Mouse (Mus musculus) midbrain, embryonic 11.5 days (tissue): Measurements from ENCODE around the gene March11. TPM values are rescaled to one million over a fixed set of nuclear protein-coding genes. Genes with fewer than 3 reads are reported as not detected.

ENCODE experiments used
- ATAC-seq: fragments of 200-750 bp; cut with Nextera tagmentation; 2 replicates; pipeline ENCODE4 v1.8.0; 2017; ENCODE audit warnings: moderate TSS enrichment, moderate library complexity; ENCODE audit not compliant: low FRiP score
- DNase-seq: peaks from one replicate; pipeline ENCODE4 v3.0.0; 2015; ENCODE audit warnings: low spot score; ENCODE audit errors: missing footprints
- H3K27ac ChIP-seq: fragments of 300-500 bp; sonication (generic); 2 replicates; pipeline ENCODE4 v1.5.1; 2014; ENCODE audit warnings: low read depth, low read length
- H3K27me3 ChIP-seq: fragments of 300-500 bp; sonication (generic); 2 replicates; pipeline ENCODE4 v1.6.1; 2014; ENCODE audit warnings: mild to moderate bottlenecking, low read length, moderate library complexity, mixed read lengths; ENCODE audit not compliant: control insufficient read depth, insufficient read depth
- H3K36me3 ChIP-seq: fragments of 300-500 bp; sonication (generic); 2 replicates; pipeline ENCODE4 v1.6.1; 2014; ENCODE audit warnings: mild to moderate bottlenecking, low read length, moderate library complexity, mixed read lengths; ENCODE audit not compliant: control insufficient read depth, insufficient read depth
- H3K4me1 ChIP-seq: fragments of 300-500 bp; sonication (generic); 2 replicates; pipeline ENCODE4 v1.6.1; 2014; ENCODE audit warnings: low read length; ENCODE audit not compliant: control insufficient read depth, insufficient read depth
- H3K4me2 ChIP-seq: fragments of 300-500 bp; sonication (generic); 2 replicates; pipeline ENCODE4 v1.6.1; 2014; ENCODE audit warnings: mild to moderate bottlenecking, moderate library complexity
- H3K4me3 ChIP-seq: fragments of 300-500 bp; sonication (generic); 2 replicates; pipeline ENCODE4 v1.5.1; 2014; ENCODE audit warnings: low read depth, low read length
- H3K9ac ChIP-seq: fragments of 300-500 bp; sonication (generic); 2 replicates; pipeline ENCODE4 v1.6.1; 2014; ENCODE audit warnings: low read length
- H3K9me3 ChIP-seq: fragments of 300-500 bp; sonication (generic); 2 replicates; pipeline ENCODE4 v1.6.1; 2016; ENCODE audit warnings: low read length; ENCODE audit not compliant: control insufficient read depth
- WGBS: fragments of 180-500 bp; shearing (Covaris S2); extraction: QIAGEN DNeasy Blood & Tissue Kit; methylation state at CpG from one replicate; pipeline ENCODE4 v1.1.7; 2014; 5-methylcytosine and 5-hydroxymethylcytosine counted together
- polyA plus RNA-seq: library from polyadenylated mRNA; unstranded; fragments of >200 nt; fragmentation: Nextera tagmentation; extraction: Ambion mirVana; gene quantifications from 2 replicates; pipeline ENCODE4 v1.2.1, GENCODE M21; 2014

March11 gene
- polyA plus RNA-seq, 1 experiment from 2014 or later = 1.4 TPM

GRCm38 (mm10) chr15:26309291-26309931, 563 bp downstream of the March11 start:
- under 1% methylated on average over 62 of the region's 62 CpGs for WGBS
- ATAC-seq = peak; percentile 75

GRCm38 (mm10) chr15:26319866-26320265, 11.0 kb downstream of the March11 start:
- DNase-seq (no peak), ATAC-seq (no peak)
- no peak overlapping the region for H3K4me3 ChIP-seq
- 82% methylated on average over 2 of the region's 2 CpGs for WGBS
- H3K9ac ChIP-seq = no peak overlapping the region
- no peak overlapping the region for H3K4me2 ChIP-seq
- H3K9me3 ChIP-seq = no peaks in the 10 kb centered on the region
- no peaks in the 10 kb centered on the region for H3K27me3 ChIP-seq
- no peaks in the 10 kb centered on the region for H3K36me3 ChIP-seq
- no peaks in the 10 kb centered on the region for H3K4me1 ChIP-seq
- no peak overlapping the region for H3K27ac ChIP-seq

More at GRCm38 (mm10) chr15:26309291-26309931, 563 bp downstream of the March11 start:
- H3K4me2 ChIP-seq = peak overlapping the region; percentile 94
- peak; percentile 99 for DNase-seq
- H3K9me3 ChIP-seq = no peaks in the 10 kb centered on the region
- H3K36me3 ChIP-seq = no peaks in the 10 kb centered on the region
- no peaks in the 10 kb centered on the region; the same call in 1 of the 2 replicates for H3K4me1 ChIP-seq
- H3K4me3 ChIP-seq = peak overlapping the region; percentile 60
- peaks cover 6% of the 10 kb centered on the region for H3K27me3 ChIP-seq
- peak overlapping the region; percentile 63 for H3K27ac ChIP-seq
- H3K9ac ChIP-seq = peak overlapping the region; percentile 66

- DNase-seq = no peak
- Histone ChIP-seq H3K4me2 (no peak overlapping the region), H3K27ac (no peak overlapping the region), H3K9me3 (no peaks in the 10 kb centered on the region), H3K27me3 (no peaks in the 10 kb centered on the region), H3K36me3 (no peaks in the 10 kb centered on the region), H3K4me3 (no peak overlapping the region), H3K4me1 (no peaks in the 10 kb centered on the region), H3K9ac (no peak overlapping the region)
- ATAC-seq = no peak
- WGBS = 93% methylated on average over 3 of the region's 3 CpGs
These were observed 11.6 kb downstream of the March11 start for GRCm38 (mm10) chr15:26320402-26320801.

- Histone ChIP-seq H3K9me3 (no peaks in the 10 kb centered on the region), H3K9ac (no peak overlapping the region), H3K4me2 (no peak overlapping the region), H3K36me3 (no peaks in the 10 kb centered on the region), H3K4me1 (no peaks in the 10 kb centered on the region), H3K27ac (no peak overlapping the region), H3K4me3 (no peak overlapping the region), H3K27me3 (no peaks in the 10 kb centered on the region)
- WGBS = 84% methylated on average over 4 of the region's 4 CpGs
- no peak for DNase-seq
- no peak for ATAC-seq
These were observed 14.0 kb downstream of the March11 start for GRCm38 (mm10) chr15:26322804-26323203.

GRCm38 (mm10) chr15:26327157-26327556, 18.3 kb downstream of the March11 start:
- WGBS = 74% methylated on average over 1 of the region's 1 CpGs
- Histone ChIP-seq H3K9me3 (no peaks in the 10 kb centered on the region), H3K27me3 (no peaks in the 10 kb centered on the region), H3K36me3 (no peaks in the 10 kb centered on the region), H3K4me1 (no peaks in the 10 kb centered on the region), H3K9ac (no peak overlapping the region), H3K27ac (no peak overlapping the region), H3K4me2 (no peak overlapping the region), H3K4me3 (no peak overlapping the region)
- ATAC-seq = no peak
- DNase-seq = no peak

GRCm38 (mm10) chr15:26335791-26336190, 26.9 kb downstream of the March11 start:
- no peaks in the 10 kb centered on the region for H3K27me3 ChIP-seq
- no peak overlapping the region for H3K9ac ChIP-seq
- no peaks in the 10 kb centered on the region for H3K9me3 ChIP-seq
- H3K4me3 ChIP-seq = no peak overlapping the region
- H3K36me3 ChIP-seq = no peaks in the 10 kb centered on the region
- WGBS = 96% methylated on average over 3 of the region's 3 CpGs
- H3K27ac ChIP-seq = no peak overlapping the region
- ATAC-seq = no peak
- H3K4me2 ChIP-seq = no peak overlapping the region
- no peak for DNase-seq
- no peaks in the 10 kb centered on the region for H3K4me1 ChIP-seq

GRCm38 (mm10) chr15:26337775-26338174, 28.9 kb downstream of the March11 start:
- no peaks in the 10 kb centered on the region for H3K36me3 ChIP-seq
- WGBS = 92% methylated on average over 2 of the region's 2 CpGs
- H3K4me3 ChIP-seq = no peak overlapping the region
- no peaks in the 10 kb centered on the region for H3K27me3 ChIP-seq
- H3K27ac ChIP-seq = no peak overlapping the region
- H3K9me3 ChIP-seq = no peaks in the 10 kb centered on the region
- H3K4me1 ChIP-seq = no peaks in the 10 kb centered on the region
- DNase-seq (no peak), ATAC-seq (no peak)
- H3K9ac ChIP-seq = no peak overlapping the region
- H3K4me2 ChIP-seq = no peak overlapping the region

GRCm38 (mm10) chr15:26338343-26338742, 29.5 kb downstream of the March11 start:
- no peaks in the 10 kb centered on the region for H3K27me3 ChIP-seq
- H3K4me1 ChIP-seq = no peaks in the 10 kb centered on the region
- WGBS = 96% methylated on average over 4 of the region's 4 CpGs
- no peak overlapping the region for H3K27ac ChIP-seq
- ATAC-seq (no peak), DNase-seq (no peak)
- H3K4me2 ChIP-seq = no peak overlapping the region
- no peak overlapping the region for H3K4me3 ChIP-seq
- no peak overlapping the region for H3K9ac ChIP-seq
- H3K9me3 ChIP-seq = no peaks in the 10 kb centered on the region
- no peaks in the 10 kb centered on the region for H3K36me3 ChIP-seq

GRCm38 (mm10) chr15:26340490-26340889, 31.6 kb downstream of the March11 start:
- 77% methylated on average over 11 of the region's 11 CpGs for WGBS
- H3K9ac ChIP-seq = no peak overlapping the region

More at GRCm38 (mm10) chr15:26340490-26340889, 31.6 kb downstream of the March11 start:
- Histone ChIP-seq H3K36me3 (no peaks in the 10 kb centered on the region), H3K27ac (no peak overlapping the region), H3K4me2 (no peak overlapping the region), H3K9me3 (no peaks in the 10 kb centered on the region), H3K4me3 (no peak overlapping the region), H3K4me1 (no peaks in the 10 kb centered on the region), H3K27me3 (no peaks in the 10 kb centered on the region)
- no peak for DNase-seq
- no peak for ATAC-seq
